Mouse (Mus musculus): Measurements from ENCODE around the gene Scamp1. TPM values are rescaled to one million over a fixed set of nuclear protein-coding genes. Genes with fewer than 3 reads are reported as not detected.
"Not testable (repeated sequence)": the region's sequence is repeated elsewhere in the genome, so short reads cannot be mapped to it uniquely, and the experiment has no call there.

Gene Scamp1
- polyA plus RNA-seq (2015; fragmentation: Nextera tagmentation; extraction: Ambion mirVana): 37.1 and 38.4 TPM in 2 replicates

DNA sequence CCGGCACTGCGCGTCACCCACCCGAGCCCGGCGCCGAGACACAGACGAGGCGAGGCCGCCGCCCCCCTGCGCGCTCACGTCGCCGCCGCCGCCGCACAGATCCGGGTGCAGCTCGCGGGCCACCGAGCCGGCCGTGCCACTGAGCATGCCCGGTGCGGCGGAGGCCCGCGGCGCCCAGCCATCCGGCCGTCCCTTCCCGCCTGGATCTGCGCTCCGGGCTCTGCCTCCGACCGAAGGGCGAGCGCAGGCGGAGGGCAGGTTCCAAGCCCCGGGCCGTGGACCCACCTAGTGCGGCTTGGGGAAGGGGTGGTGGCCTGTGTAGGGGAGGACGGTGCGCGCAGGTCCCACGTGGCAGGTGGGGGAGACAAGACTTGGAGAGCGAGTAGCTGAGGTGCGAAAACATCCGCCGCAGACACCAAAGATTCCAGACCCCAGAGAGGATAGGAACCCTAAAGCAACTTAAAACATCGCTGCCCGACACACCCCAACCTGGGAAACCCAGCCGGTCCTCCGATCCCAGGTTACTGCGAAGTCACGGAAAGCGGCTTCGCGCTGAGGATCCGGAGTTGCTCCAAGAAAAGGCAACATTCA is at the start of gene Scamp1:
Gene Scamp1 (minus strand): TSS at position 577 of the 591 bp plus-strand sequence.
- Histone ChIP-seq H3K4me1 (peaks cover 6% of the 10 kb centered on the region), H3K36me3 (no peaks in the 10 kb centered on the region), H3K9ac (peak within 1 kb of the TSS; percentile 84), H3K27ac (peak within 1 kb of the TSS; percentile 88), H3K27me3 (replicated peaks) (no peaks in the 10 kb centered on the region), H3K4me3 (replicated peaks) (peak within 1 kb of the TSS; percentile 92), H3K4me2 (peak within 1 kb of the TSS; percentile 83), H3K9me3 (no peaks in the 10 kb centered on the region)
- ATAC-seq (ENCODE audit: insufficient read depth, low FRiP score, low read depth): peak; percentile 95
- WGBS: under 1% methylated on average over 58 of the region's 62 CpGs

DNA sequence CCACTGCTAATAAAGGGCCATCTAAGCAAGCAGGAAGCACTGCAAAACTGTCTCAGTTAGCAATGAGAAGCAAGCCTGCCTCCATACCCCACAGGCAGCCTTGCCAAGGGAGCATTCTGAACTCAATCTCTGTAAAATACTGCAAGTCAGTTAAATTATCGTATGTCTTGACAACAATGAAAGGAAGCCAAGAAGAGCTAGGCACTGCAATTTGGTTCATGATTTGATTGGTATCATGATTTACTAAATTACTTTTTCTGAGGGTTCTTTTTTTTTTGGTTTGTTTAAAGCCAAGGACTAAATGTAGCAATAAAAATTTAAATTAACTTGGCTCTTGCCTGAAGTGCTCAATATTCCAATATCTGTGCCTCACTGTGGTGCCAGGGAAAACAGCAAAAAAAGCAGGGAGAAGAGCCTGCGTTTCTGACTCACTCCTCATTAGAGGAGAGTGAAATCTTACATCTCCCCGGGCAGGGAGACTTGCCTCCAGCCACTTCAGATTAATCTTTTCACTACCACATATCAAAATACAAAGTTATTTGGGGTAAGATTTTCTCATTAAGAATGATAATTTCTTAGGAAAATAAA is 44.8 kb upstream of the Scamp1 start:
- Histone ChIP-seq H3K36me3 (no peaks in the 10 kb centered on the region), H3K9me3 (no peaks in the 10 kb centered on the region), H3K27me3 (replicated peaks) (no peaks in the 10 kb centered on the region), H3K4me3 (replicated peaks) (no peak overlapping the region), H3K27ac (no peak overlapping the region), H3K9ac (no peak overlapping the region), H3K4me1 (no peaks in the 10 kb centered on the region), H3K4me2 (no peak overlapping the region)
- WGBS: 71% methylated on average over 3 of the region's 3 CpGs
- ATAC-seq (ENCODE audit: insufficient read depth, low FRiP score, low read depth): no peak

DNA sequence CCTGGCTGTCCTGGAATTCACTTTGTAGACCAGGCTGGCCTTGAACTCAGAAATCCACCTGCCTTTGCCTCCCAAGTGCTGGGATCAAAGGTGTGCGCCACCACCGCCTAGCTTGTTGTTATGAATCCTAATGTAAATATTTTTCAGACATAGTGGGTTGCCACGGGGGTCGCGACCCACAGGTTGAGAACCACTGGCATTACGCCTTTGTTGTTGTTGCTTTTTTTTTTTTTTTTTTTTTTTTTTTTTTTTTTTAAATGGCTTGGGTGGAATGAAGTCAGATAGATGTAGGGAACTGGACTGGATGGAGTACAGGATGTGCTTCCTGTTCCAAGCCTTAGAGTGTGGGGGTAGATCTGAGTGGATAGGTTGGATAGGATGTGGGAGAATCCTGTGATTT is 43.3 kb upstream of the Scamp1 start:
- ATAC-seq (ENCODE audit: insufficient read depth, low FRiP score, low read depth); H3K4me3 ChIP-seq (replicated peaks); H3K27ac ChIP-seq; H3K27me3 ChIP-seq (replicated peaks); H3K4me2 ChIP-seq; H3K36me3 ChIP-seq; H3K4me1 ChIP-seq; H3K9me3 ChIP-seq; H3K9ac ChIP-seq: not testable (repeated sequence)
- WGBS: 84% methylated on average over 6 of the region's 6 CpGs

DNA sequence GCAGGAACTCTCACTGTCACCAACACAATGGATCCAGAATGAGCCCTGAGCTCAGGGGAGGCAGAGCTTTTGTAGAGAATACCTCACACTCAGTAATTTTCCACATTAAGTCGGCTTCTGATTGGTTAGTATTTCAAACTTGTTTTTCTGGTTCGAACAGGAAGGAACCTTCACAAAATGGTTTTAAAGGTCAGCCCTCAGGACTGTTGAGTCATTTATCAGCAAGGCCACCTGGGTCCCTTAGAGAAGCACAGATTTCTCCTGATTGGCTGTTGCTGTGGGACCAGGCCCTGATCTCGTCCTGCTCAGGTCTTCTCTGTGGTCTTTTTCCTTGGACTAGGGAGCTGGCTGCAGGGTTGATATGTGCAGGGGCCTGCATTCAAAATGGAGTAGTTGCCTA is 42.4 kb upstream of the Scamp1 start:
- ATAC-seq (ENCODE audit: insufficient read depth, low FRiP score, low read depth): peak; percentile 89
- Histone ChIP-seq H3K27ac (peak overlapping the region; percentile 54; the same call in 1 of the 2 replicates), H3K4me1 (no peaks in the 10 kb centered on the region), H3K36me3 (no peaks in the 10 kb centered on the region), H3K9me3 (no peaks in the 10 kb centered on the region), H3K4me2 (no peak overlapping the region), H3K27me3 (replicated peaks) (no peaks in the 10 kb centered on the region), H3K4me3 (replicated peaks) (no peak overlapping the region), H3K9ac (no peak overlapping the region)
- WGBS: 49% methylated on average over 3 of the region's 3 CpGs

DNA sequence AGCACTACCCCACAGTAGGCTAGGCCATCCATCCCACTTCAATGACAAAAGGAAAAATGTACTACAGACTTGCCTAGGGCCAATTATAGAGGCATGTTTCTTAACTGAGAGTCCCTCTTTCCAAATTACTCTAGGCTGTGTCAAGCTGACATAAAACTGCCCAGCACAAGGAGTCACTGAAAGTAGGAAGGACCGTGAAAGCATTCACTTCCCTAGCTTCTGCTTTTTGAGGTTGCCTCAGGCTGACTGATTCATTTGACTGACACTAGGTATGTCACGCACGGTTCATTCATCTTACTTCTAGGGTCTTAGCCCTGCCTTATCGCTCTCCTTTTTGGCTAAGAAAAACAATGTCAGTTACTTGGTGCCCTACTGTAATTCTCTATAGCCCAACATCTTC is 36.8 kb upstream of the Scamp1 start:
- Histone ChIP-seq H3K27ac (no peak overlapping the region), H3K36me3 (no peaks in the 10 kb centered on the region), H3K9ac (no peak overlapping the region), H3K4me3 (replicated peaks) (no peak overlapping the region), H3K27me3 (replicated peaks) (no peaks in the 10 kb centered on the region), H3K4me2 (no peak overlapping the region), H3K9me3 (no peaks in the 10 kb centered on the region), H3K4me1 (no peaks in the 10 kb centered on the region)
- WGBS: 77% methylated on average over 4 of the region's 4 CpGs
- ATAC-seq (ENCODE audit: insufficient read depth, low FRiP score, low read depth): no peak

DNA sequence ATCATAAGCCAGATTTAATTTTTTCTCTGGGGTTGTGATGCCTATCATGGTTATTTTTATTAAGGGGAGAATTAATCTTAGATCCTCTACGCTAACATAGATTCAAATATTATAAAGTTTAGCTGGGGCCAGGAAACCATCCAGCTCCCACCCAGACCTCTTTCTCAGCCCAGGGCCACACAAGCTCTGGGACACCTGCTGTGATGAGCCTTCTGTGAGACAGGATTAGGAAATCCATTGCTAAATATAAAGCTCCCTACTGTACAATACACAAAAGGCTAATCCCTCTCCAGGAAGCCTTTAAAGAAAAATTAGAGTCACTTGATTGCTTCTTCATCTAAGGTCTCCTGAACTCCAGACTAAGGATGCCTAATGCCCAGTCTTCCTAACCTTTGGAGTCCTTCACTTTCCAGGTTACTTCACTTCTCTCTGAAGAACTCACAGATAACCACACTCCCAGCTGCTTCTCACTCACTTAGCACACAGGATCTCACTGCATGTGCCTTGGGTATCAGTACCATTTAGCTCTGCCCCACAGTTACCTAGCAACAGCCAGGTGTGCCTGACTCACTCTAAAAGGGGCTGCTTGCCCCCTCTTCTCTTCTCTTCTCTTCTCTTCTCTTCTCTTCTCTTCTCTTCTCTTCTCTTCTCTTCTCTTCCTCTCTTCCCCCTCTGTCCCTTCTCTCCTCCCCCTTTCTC is 35.6 kb upstream of the Scamp1 start:
- Histone ChIP-seq H3K27ac (no peak overlapping the region), H3K9ac (no peak overlapping the region)
- 79% methylated on average over 1 of the region's 1 CpGs for WGBS

DNA sequence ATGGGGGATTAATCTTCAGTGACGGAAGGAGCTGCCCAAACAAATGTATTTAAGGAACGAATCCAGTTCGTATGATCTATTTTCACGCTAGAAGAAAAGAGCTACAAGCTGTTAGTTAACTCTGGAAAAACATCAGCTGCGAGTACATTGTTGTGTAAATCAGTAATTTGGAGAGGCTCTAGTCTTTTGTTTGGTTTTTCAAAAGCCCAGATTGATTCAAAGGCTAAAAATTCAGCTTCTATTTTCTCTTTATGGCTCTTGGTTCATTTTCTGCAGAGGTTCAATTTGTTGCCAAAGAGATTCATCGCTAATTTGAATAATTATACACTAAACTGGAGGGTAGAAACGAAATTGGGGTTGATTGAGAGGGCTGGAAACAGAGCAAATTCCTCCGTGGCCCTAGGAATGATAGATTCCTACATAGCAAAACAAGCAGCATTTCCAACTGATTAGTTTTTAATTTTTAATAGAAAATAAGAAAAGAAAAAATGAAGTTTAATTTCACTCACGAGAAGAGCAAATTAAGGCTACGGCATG is 31.4 kb upstream of the Scamp1 start:
- no peak overlapping the region for H3K4me2 ChIP-seq
- H3K9me3 ChIP-seq: no peaks in the 10 kb centered on the region
- H3K27me3 ChIP-seq (replicated peaks): no peaks in the 10 kb centered on the region
- no peak overlapping the region for H3K9ac ChIP-seq
- no peak for ATAC-seq (ENCODE audit: insufficient read depth, low FRiP score, low read depth)
- no peaks in the 10 kb centered on the region for H3K36me3 ChIP-seq
- WGBS: 77% methylated on average over 10 of the region's 10 CpGs
- H3K4me1 ChIP-seq: no peaks in the 10 kb centered on the region
- H3K27ac ChIP-seq: no peak overlapping the region
- no peak overlapping the region for H3K4me3 ChIP-seq (replicated peaks)

More for the DNA sequence above, 35.6 kb upstream of the Scamp1 start:
- Histone ChIP-seq H3K4me3 (replicated peaks) (no peak overlapping the region), H3K4me2 (no peak overlapping the region), H3K9me3 (no peaks in the 10 kb centered on the region), H3K27me3 (replicated peaks) (no peaks in the 10 kb centered on the region), H3K4me1 (no peaks in the 10 kb centered on the region), H3K36me3 (no peaks in the 10 kb centered on the region)
- ATAC-seq (ENCODE audit: insufficient read depth, low FRiP score, low read depth): no peak

DNA sequence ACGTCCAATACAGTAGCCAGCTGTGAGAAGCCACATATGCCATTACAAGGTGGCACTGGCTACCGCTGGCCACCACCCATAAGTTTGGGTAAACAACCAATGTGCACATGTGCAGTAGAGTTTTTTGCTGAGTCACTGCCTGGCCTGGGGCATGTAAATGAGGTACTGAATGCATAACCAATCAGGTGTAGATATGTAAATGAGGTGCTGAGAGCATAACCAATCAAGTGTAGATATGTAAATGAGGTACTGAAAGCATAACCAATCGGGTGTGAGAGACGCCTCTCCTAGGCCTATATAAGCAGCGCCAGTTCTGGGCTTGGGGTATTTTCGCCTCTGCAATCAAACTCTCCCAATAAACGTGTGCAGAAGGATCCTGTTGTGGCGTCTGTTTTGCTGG is 27.2 kb upstream of the Scamp1 start:
- WGBS: 90% methylated on average over 8 of the region's 8 CpGs
- not testable (repeated sequence) for H3K4me2 ChIP-seq

DNA sequence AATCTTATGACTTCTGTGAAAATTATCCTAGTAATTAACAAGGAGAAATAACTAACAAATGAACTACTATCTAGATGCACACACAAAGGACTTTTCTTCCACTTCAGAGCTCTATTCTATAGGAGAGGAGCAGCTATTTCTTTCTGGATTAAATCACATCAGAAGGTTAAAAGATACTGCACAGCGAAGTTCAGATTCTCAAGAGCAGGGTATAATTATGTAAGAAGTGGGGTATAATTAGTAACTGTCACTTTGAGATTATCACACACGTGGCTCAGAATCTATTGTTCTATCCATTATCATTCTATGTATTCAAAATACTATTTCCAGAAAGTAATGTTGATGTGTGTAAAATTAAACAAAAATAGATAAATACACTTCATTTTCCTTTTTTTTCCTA is 22.6 kb upstream of the Scamp1 start:
- no peak for ATAC-seq (ENCODE audit: insufficient read depth, low FRiP score, low read depth)
- Histone ChIP-seq H3K9me3 (no peaks in the 10 kb centered on the region), H3K27me3 (replicated peaks) (no peaks in the 10 kb centered on the region), H3K36me3 (no peaks in the 10 kb centered on the region), H3K27ac (no peak overlapping the region), H3K4me3 (replicated peaks) (no peak overlapping the region), H3K9ac (no peak overlapping the region), H3K4me2 (no peak overlapping the region), H3K4me1 (no peaks in the 10 kb centered on the region)
- 58% methylated on average over 2 of the region's 2 CpGs for WGBS

More for the DNA sequence above, 27.2 kb upstream of the Scamp1 start:
- not testable (repeated sequence) for H3K4me3 ChIP-seq (replicated peaks); H3K36me3 ChIP-seq; H3K27me3 ChIP-seq (replicated peaks); H3K4me1 ChIP-seq; ATAC-seq (ENCODE audit: insufficient read depth, low FRiP score, low read depth); H3K9ac ChIP-seq; H3K27ac ChIP-seq; H3K9me3 ChIP-seq

DNA sequence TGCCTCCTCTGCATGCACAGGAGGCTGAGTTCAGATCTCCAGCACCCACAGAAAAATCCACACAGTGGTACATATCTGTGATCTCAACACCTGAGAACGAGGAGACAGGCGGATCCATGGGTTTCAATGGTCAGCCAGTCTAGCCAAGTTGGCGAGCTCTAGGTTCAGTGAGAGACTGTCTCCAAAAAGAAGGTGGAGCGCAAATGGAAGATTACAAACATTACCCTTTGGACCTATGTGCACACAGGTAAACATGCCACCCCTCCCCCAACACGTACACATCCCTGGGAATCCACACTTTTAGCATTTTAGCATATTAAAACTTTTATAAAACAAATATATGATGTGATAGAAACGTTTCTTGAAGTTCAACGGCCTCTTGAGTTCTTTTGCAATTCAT is 21.9 kb upstream of the Scamp1 start:
- Histone ChIP-seq H3K36me3 (no peaks in the 10 kb centered on the region), H3K9me3 (no peaks in the 10 kb centered on the region), H3K27ac (no peak overlapping the region), H3K9ac (no peak overlapping the region), H3K4me1 (no peaks in the 10 kb centered on the region), H3K4me3 (replicated peaks) (no peak overlapping the region), H3K4me2 (no peak overlapping the region), H3K27me3 (replicated peaks) (no peaks in the 10 kb centered on the region)
- no peak for ATAC-seq (ENCODE audit: insufficient read depth, low FRiP score, low read depth)
- 86% methylated on average over 7 of the region's 7 CpGs for WGBS

DNA sequence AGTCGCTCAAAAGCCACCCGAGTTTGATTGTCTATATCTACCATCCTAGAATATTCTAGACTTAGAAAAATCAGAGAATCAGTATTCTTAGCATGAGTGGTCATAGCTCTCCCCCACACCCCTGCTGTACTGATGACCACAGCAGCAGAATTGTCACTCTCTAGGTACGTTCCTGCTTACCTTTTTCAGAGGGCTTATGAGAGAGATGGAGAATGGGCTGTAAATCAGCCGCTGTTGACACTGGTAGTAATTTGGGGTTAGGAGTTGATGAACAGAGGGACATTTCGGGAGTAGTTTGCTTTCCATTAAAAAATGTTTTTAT is 21.3 kb upstream of the Scamp1 start:
- Histone ChIP-seq H3K27ac (peak overlapping the region; percentile 0; the same call in 1 of the 2 replicates), H3K36me3 (no peaks in the 10 kb centered on the region), H3K27me3 (replicated peaks) (no peaks in the 10 kb centered on the region), H3K4me3 (replicated peaks) (peak overlapping the region; percentile 27), H3K4me1 (no peaks in the 10 kb centered on the region), H3K9me3 (no peaks in the 10 kb centered on the region), H3K9ac (no peak overlapping the region), H3K4me2 (peak overlapping the region; percentile 49)
- WGBS: 20% methylated on average over 5 of the region's 5 CpGs
- no peak for ATAC-seq (ENCODE audit: insufficient read depth, low FRiP score, low read depth)

DNA sequence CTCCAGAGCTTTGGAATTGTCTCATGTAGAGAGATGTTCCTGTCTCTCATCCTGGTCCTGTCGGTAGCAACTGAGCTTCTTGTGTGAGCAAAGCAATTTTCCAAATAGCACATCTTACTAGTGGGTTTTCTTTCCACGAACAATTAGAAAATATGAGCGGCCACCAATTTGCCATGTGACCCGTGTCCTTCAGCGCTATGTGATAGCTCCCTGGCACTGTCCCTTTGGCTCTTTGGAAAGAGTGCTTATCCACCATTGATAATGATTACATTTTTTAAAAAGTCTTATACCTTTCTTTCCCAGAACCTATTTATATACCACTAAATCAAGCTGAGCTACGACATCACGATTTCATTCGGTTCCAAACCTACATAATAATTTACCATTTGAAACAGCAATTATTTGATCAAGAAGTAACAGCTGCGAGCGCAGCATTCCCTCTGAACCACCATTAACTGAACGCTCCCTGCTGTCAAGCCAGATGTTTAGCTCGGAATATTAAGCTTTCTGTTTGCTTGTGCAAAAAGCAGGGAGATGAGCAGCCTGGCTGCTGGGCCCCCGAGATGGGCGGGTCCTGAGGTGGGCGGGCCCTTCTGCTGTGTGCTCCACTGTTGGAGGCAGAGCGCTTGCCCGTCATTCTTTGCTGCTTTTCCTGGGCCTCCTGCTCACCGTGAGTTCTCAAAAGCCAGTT is 20.8 kb upstream of the Scamp1 start:
- WGBS: 34% methylated on average over 18 of the region's 18 CpGs
- Histone ChIP-seq H3K4me3 (replicated peaks) (peak overlapping the region; percentile 27), H3K9ac (no peak overlapping the region)

More for the DNA sequence above, 20.8 kb upstream of the Scamp1 start:
- ATAC-seq (ENCODE audit: insufficient read depth, low FRiP score, low read depth): peak; percentile 94
- Histone ChIP-seq H3K9me3 (no peaks in the 10 kb centered on the region), H3K4me1 (no peaks in the 10 kb centered on the region), H3K4me2 (peak overlapping the region; percentile 49), H3K36me3 (no peaks in the 10 kb centered on the region), H3K27me3 (replicated peaks) (no peaks in the 10 kb centered on the region), H3K27ac (peak overlapping the region; percentile 0; the same call in 1 of the 2 replicates)
